Mouse (Mus musculus): ENCODE data around the gene Trim40.

GRCm38 (mm10) chr17:36869284-36869954, 20.5 kb downstream of the Trim40 start, which contains the start of gene Trim10:
- TF ChIP-seq CTCF (IDR thresholded peaks at IDR 0.05; ENCODE audit: low read depth) (no peak), EP300 (IDR thresholded peaks at IDR 0.05; ENCODE audit: low read depth) (no peak)

All from heart, postnatal 0 days (tissue).